Mouse (Mus musculus): ENCODE results near the gene Plb1.

Gene Plb1

DNA sequence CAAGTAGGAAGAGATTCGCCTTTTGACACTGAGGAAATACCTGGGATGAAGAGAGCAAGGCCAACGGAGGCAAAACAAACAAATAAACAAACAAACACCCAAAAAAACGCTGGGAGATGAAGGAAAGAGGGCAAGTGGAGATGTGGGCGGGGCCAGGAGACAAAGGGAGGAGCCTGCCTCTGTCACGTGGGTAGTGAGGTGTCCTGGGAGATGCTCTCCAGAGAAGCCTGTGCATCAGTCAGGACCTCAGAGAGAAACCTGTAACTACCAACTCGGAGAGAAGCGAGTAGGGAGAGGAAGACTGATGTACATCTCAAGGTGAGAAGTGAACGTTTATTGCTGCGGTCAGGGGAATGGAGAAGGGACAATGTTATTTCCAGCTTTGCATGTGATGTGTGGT, at the start of gene Plb1:
Gene Plb1 (plus strand): TSS at position 235 of the 400 bp plus-strand sequence.
- no peak for DNase-seq (ENCODE audit: low read depth, low spot score)

DNA sequence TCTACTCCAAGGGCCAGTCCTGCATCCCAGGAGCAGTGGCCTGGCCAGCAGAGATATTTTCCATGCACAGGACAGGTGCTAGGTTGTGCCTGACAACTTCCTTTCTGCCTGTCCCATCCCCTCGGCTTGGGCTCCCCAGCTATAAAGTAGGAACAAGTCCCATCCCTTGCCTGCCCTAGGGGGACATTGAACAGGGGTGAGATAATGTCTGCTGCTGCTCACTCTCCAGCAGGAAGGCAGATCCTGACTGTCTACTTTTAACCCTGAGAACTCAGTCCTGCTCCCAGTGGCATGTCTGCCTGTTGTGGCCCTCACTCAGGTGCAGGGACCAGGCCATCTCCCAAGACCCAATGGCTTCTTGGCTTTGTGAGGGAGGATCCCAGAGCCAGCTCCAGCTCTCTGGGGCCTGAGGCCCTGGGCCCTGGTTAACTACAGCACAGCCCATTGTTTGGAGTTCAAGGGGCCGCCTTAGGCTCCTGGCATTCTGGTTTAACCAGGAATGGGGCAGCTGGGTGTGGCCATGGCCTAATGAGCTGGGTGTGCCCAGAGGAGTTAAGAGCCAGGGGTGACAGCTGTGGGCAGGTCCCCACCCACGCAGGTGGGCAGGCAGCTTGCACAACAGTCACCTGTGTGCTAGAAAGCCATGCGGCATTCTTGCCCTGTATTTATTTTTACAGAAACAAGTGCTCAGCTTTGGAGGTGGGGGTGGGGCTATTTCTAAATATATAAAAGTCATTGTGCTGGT, 49.5 kb upstream of the Plb1 start:
- DNase-seq (ENCODE audit: low read depth, low spot score), result peak; percentile 86

DNA sequence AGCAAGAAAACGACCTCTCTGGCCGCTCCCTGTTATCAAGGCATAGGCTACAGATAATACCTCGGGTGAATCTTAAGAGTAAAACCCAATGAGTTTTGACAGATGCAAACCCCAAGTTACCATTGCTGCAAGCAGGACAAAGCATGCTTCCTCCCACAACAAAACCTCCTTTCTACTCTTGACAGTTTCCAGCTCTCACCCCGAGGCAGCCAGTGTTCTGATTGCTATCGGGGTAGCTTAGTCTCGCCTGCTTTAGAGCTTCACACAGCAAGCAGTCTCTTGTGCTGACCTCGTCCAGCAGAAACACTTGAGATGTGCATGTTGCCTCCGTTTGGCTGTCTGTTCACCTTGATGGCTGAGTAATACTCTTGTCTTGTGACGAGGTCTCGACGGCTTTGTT, 44.8 kb upstream of the Plb1 start:
- no peak for DNase-seq (ENCODE audit: low read depth, low spot score)

DNA sequence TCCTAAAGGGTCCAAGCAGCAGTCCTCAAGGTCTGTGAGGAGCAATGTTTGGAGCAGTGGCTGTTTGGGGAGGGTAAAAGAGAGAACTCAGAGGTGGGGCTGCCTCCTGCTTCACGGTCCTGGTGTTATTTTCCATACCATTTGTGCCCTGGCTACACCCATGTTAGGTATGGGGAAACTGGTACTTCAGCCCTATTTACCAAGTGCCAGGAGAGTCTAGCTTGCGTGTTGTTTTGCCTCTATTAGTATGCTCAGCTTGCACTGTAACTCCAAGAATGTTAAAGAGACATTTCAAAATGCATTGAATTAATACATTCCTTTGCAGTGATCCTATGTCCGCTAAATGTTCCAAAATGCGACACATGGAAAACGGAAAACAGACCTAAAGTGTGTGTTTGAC, 41.2 kb upstream of the Plb1 start:
- no peak for DNase-seq (ENCODE audit: low read depth, low spot score)

DNA sequence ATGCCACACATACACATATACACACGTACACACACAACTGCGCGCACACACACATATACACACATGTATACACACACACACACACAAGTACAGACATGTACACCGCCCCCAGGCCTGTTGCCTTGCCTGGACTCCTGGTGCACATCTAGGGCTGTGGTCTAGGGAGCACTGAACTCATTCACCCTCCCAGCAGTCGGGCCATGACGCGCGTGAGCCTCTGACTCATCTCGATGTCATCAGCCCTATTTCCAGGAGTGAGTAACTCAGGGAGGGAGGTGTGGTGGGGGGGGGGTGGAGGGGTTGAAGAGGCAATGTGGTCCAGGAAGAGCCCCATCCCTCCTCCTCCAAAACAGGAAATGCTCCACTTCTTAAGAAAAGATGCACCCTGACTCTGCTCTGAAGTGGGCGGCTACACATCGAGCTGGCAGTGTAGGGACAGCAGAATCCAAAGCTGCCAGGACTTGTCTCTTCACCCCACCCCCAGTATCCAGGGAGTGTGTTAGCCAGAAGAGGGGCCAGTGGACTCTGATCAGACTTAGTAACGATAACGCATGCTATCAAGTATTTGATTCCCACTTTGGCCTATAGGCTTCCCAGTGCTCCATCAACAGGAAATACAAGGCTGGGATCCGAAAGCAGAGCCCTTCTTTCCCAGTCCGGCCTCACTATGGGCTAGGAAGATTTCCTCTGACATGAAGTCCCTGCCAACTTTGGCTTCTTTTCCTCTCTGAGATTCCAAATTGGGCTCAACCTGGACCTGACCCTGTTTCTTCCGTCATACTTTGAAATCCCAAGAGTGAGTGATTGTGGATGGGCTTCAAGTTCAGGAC, 40.3 kb upstream of the Plb1 start:
- DNase-seq (ENCODE audit: low read depth, low spot score), result no peak

DNA sequence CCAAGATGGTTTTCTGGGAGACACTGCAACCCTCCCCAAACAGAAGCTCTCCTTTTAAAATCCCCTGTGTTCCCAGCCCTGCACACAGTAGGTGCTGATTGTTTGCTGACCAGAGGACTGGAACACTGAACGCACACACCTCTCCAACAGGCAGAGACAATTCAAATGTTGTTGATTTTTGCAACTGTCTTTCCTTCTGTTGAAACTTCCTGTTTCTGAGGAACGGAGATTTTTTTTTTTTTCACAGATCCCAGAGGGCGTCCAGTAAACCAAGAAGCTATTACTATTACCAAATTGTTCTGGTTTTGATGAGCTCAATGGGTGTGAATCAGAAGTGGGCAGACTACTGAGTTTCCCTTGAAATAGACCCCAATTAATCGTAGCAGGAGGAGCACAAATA, 38.3 kb upstream of the Plb1 start:
- no peak for DNase-seq (ENCODE audit: low read depth, low spot score)

DNA sequence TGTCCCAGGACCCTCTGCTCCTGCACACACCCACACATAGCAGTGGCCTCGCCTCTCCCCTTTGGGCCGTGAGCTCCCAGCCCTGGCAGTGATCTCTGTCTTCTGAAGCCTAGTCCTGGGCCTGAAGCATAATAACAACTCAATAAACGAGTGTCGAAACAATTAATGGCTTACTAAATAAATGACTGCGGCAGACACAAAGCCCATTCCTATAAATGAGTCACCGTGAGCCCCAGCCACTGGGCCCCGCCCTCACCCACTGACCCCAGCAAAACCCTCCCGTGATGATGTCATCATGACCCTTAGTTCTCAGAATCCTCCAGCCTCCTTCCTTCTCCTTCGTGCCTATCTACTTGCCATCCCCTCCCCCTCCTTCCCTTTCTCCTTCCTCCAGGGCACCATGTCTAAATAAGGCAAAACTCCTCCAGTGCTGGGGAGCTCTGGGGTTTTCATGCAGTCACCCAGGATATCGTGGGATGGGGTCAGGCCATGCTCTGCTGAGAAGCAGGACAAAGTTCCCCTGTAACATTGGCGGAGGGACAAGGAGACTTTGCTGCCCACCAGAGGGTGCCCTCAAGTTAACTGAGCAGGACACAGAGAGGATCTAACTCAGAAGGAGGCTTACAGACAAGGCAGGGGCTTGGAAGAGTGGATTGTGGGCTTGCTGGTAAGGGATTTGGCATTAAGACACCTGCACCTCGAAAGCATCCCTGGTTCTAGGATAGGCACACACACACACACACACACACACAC, 36.5 kb upstream of the Plb1 start:
- DNase-seq (ENCODE audit: low read depth, low spot score), result no peak

GRCm38 (mm10) chr5:32197698-32198097, 34.8 kb upstream of the Plb1 start:
- peak; percentile 92 for DNase-seq (ENCODE audit: low read depth, low spot score)

GRCm38 (mm10) chr5:32199136-32199535, 33.4 kb upstream of the Plb1 start:
- no peak for DNase-seq (ENCODE audit: low read depth, low spot score)

- no peak for DNase-seq (ENCODE audit: low read depth, low spot score)
Observed at GRCm38 (mm10) chr5:32199594-32199993, 32.9 kb upstream of the Plb1 start.

DNA sequence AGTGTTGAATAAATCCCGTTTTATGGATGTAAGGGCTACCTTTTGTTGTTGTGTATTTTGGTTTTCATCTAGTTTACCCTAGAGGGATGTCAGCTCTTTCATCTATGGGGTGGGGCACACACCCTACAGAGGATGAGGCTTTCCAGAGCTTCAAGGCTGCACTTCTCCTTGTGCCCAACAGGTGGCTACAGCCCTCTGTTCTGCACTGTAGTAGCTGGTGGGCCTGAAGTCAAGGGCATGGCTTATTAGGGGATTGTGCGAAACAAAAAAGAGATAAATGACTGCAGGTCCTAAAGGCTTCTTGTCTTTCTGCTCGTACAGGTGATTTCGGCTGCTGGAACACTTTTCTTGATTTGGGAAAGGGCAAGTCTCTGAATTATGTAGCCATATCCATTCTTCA, 27.9 kb upstream of the Plb1 start:
- peak; percentile 46 for DNase-seq (ENCODE audit: low read depth, low spot score)

DNA sequence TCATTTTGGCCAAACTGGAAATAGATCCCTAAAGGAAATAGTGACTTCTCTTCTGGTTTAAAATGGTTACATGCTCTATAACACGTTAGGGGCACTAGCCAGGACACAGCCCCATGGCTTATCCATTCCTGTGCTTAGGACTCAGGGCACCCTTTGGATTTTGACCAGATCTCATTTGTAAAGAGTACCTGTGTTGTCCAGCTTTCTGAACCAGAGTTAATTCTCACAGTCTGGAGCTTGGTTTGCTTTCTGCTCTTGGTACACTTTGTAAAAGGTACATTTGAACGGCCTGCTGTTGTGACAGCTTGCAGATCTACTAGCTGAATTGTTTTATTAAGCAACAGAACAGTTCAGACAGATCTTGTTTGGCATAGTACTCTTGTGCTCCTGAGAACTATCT, 25.8 kb upstream of the Plb1 start:
- no peak for DNase-seq (ENCODE audit: low read depth, low spot score)

DNA sequence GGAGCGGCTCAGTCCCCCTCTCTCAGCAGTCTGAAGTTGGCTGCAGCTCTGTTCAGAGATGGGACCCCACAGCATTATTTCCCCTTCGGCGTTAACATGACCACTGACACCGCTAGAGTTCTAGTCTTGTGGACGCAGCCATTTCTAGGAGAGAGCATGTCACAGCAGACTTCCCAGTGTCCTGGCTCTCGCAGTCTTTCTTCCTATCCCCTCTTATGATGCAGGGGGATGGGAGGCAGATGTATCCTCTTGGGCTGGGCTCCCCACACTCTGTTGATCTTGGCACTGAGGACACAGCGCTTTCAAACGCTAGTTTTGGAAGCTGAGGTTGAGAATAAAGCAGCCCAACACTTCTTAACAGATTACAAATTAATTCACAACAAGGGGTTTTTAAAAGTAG, 24.0 kb upstream of the Plb1 start:
- no peak for DNase-seq (ENCODE audit: low read depth, low spot score)

DNA sequence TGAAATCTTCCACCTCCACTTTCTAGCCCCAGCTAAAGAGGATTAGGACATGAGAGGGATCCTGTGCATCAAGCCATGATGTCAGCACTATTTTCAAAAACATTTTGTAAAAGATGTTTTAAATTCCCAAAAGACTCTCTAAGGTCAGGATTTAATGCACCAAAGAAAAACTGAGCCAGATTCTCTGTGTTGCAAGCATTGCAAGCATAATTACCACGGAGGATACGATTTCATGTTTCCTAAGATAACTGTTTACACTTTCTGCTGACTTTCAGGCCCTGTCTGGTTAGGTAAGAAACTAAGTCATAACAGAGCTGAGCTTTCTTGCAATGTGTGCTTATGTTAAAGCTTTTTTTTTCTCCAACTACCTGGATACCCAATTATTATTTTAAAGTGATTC, 21.5 kb upstream of the Plb1 start:
- no peak for DNase-seq (ENCODE audit: low read depth, low spot score)

DNA sequence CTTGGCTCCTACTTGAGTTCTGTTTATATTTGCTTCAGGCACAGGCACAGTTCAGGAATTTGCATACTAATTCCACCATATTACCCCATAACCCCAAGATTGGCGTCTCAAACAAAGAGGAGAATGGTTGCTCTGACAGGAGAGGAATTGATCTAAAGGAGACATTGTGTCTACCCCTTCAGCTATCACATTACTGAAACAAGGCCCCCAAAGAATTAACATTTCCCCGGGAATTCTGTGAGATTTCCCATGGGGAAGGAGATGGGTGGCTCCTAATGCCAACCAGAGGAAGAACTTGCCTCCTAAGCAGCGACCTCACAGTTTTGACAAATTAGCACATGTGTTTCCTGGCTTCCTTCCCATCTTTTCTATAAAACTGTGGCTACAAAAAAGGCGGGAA, 18.8 kb upstream of the Plb1 start:
- DNase-seq (ENCODE audit: low read depth, low spot score), result no peak

DNA sequence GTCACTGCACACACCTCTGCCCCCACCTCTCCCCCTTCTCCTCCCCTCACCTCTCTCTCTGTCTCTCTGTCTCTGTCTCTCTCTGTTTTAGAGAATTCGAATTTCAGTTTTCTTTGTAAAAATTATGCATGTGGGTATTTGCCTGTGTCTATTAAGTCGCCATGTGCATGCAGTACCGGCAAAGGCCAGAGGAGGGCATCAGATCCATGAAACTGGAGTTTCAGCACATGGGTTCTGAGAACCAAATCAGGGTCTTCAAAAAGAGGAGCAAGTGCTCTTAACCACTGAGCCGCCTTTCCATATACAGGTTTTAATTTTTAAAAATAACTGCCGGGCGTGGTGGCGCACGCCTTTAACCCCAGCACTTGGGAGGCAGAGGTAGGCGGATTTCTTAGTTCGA, 17.0 kb upstream of the Plb1 start:
- peak; percentile 82 for DNase-seq (ENCODE audit: low read depth, low spot score)

- DNase-seq (ENCODE audit: low read depth, low spot score), result no peak
Observed at GRCm38 (mm10) chr5:32216465-32216864, 16.0 kb upstream of the Plb1 start.

- no peak for DNase-seq (ENCODE audit: low read depth, low spot score)
Observed at GRCm38 (mm10) chr5:32217477-32217876, 15.0 kb upstream of the Plb1 start.

DNA sequence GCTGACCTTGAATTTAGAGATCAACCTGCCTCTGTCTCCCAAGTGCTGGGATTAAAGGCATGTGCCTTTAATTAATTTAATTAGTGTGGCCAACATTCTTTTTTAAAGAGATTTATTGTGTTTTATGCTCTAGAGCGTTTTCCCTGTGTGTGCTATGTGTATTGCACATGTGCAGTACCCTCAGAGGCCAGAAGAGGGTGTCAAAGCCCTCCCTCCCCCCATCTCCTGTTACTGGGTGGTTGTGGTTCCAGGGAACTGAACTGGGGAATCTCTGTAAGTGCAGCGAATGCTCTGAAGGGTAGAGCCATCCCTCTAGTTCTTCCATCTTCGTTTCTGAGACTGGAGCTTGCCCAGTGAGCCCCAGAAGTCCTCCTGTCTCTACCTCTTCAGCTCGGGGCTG, 2.1 kb upstream of the Plb1 start:
- peak; percentile 77 for DNase-seq (ENCODE audit: low read depth, low spot score)

GRCm38 (mm10) chr5:32239337-32239736, 6.8 kb downstream of the Plb1 start:
- no peak for DNase-seq (ENCODE audit: low read depth, low spot score)

DNA sequence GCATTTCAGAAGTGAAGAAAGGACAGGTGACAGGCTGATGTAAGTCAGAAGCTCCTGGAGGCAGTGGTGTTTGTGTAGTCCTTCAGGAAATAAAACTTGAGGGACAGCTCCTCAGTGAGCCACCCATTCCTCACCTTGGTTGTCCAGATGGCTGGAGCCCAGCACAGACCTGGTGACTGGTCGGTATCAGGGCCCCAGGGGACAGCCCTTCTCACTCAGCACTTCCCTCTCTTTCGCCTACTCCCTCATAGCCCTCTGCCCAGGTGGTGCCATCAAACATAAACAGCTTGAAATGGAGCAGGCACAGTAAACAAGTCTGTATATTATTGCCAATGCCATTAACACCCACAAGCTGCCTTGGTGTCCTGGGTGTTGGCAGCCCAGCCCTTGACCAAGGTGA, 8.2 kb downstream of the Plb1 start:
- DNase-seq (ENCODE audit: low read depth, low spot score), result no peak

- DNase-seq (ENCODE audit: low read depth, low spot score), result no peak
Observed at GRCm38 (mm10) chr5:32243286-32243885, 10.9 kb downstream of the Plb1 start.
